Mouse (Mus musculus): Measurements from ENCODE around the gene Mtfr1l.

DNA sequence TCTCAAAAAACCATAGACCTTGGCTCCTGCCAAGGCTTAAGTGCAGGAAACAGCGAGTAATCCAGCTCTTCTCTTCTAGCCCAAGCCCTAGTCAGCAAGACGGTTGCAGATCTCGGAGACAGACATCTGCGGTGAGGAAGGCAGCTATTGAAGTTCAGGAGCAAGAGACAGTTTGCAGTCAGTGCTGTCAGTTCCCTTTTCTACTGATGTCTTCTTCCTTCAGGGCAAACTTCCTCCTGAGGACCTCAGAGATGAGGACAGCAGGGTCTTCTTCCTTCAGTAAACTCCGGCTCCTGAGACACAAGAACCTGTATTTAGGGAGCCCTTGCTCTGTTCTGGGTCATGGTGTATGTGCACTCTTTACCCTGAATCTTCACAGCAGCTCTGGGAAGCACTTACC, 9.0 kb downstream of the Mtfr1l start:
- TF ChIP-seq CTCF (IDR thresholded peaks at IDR 0.05; ENCODE audit: borderline replicate concordance, insufficient read depth, low read length) (no peak), POLR2A (IDR thresholded peaks at IDR 0.05; ENCODE audit: low read depth, low read length) (no peak)

Measured in embryonic fibroblast, embryonic 13.5 days (primary cell).